Mouse (Mus musculus): ENCODE measurements around the gene Epb41l1. TPM values are rescaled to one million over a fixed set of nuclear protein-coding genes. Genes with fewer than 3 reads are reported as not detected.

The Epb41l1 gene
- polyA plus RNA-seq, 1 experiment from 2014 or later, result 9.4 TPM

DNA sequence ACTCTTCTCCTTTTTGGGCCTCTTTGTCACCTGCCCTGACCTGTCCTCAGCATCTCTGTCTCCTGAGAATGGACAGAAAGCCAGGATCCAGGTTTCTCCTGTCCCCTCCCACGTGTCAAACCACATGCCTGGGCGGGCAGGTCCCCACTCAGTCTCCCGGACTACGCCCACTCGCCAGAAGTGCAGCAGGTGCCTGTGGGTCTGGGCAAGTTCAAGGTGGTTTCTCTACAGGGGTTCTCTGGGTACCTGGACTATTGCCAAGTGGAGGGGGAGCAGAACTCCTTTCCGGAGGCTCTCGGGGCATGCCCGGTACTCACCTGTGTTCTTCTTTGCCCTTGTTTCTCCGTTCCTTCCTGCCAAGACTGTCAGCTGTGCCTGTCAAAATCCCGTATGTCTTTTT, 9.1 kb downstream of the Epb41l1 start:
- Histone ChIP-seq H3K27me3 (no peaks in the 10 kb centered on the region), H3K9ac (no peak overlapping the region), H3K27ac (replicated peaks) (no peak overlapping the region; the same call in 1 of the 2 replicates), H3K4me2 (no peak overlapping the region), H3K4me1 (replicated peaks) (peaks cover 31% of the 10 kb centered on the region), H3K4me3 (no peak overlapping the region), H3K36me3 (no peaks in the 10 kb centered on the region), H3K9me3 (no peaks in the 10 kb centered on the region)
- 75% methylated on average over 10 of the region's 10 CpGs for WGBS
- no peak for ATAC-seq (ENCODE audit: low read depth)

DNA sequence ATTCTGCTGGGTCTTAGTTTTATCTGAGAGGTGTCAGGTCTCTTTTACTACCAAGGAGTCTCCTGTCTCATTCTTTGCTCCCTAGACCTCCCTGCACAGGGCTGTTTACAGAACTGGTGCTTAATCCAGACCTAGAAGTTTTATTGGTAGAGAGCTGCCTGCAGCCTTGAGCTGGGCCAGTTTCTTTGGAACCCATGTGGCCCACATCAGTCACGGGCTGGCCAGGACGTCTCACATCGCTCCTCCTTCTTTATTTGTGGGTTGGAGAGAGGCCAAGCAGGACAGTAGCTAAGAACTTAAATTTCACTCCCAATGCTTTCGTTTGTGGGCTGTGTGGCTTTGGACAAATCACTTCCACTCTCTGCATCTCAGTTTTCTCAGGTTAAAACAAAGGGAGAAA, 9.6 kb downstream of the Epb41l1 start:
- WGBS, result 38% methylated on average over 4 of the region's 4 CpGs
- no peak overlapping the region; the same call in 1 of the 2 replicates for H3K27ac ChIP-seq (replicated peaks)
- H3K9me3 ChIP-seq, result no peaks in the 10 kb centered on the region
- no peaks in the 10 kb centered on the region for H3K36me3 ChIP-seq
- H3K27me3 ChIP-seq, result no peaks in the 10 kb centered on the region
- ATAC-seq (ENCODE audit: low read depth), result no peak
- H3K4me3 ChIP-seq, result no peak overlapping the region
- no peak overlapping the region for H3K9ac ChIP-seq
- no peak overlapping the region for H3K4me2 ChIP-seq
- H3K4me1 ChIP-seq (replicated peaks), result peaks cover 32% of the 10 kb centered on the region

DNA sequence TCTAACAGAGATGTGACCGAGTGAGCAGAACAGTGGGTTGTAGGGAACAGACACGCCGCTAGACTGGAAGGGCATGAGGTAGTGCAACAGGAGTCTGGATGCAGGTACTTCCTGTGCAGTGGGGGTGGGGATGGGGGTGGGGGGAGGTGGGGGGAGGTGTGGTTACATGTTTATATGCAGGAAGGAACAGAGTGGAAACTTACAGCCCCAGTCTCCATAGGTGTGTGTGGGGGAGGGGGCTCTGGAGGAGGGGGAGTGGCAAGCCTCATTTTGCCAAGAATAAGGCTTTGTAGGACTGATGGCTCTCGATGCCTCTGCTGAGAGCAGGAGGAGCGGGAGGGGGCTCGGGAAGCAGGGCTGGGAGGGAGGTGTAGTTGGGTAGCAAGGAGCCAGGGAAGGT, 10.7 kb downstream of the Epb41l1 start:
- no peak overlapping the region for H3K4me2 ChIP-seq
- H3K9me3 ChIP-seq, result no peaks in the 10 kb centered on the region
- no peak overlapping the region for H3K9ac ChIP-seq
- WGBS, result 68% methylated on average over 6 of the region's 6 CpGs
- peaks cover 30% of the 10 kb centered on the region for H3K4me1 ChIP-seq (replicated peaks)
- no peak for ATAC-seq (ENCODE audit: low read depth)
- no peaks in the 10 kb centered on the region for H3K27me3 ChIP-seq
- H3K36me3 ChIP-seq, result no peaks in the 10 kb centered on the region
- no peak overlapping the region for H3K4me3 ChIP-seq
- no peak overlapping the region for H3K27ac ChIP-seq (replicated peaks)

DNA sequence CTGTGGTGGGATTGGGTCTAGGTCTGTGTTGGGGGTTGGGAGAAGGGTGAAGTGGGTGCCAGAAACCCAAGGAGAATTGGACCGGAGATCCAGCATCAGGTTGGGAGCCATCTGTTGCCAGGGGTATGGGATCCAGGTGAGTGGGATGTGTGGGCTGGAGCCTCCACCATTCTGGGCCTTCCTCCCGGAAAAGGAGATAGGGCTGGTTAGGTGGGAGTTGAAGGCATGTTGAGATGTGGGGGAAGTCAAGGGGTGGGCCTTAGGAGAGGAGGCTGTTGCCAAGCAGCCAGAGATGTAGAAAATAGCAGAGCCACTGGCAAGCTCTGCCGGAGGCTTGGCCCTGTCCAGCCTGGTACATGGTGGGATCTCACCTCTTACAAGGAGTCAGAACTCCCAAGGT, 11.4 kb downstream of the Epb41l1 start:
- no peak overlapping the region for H3K4me2 ChIP-seq
- ATAC-seq (ENCODE audit: low read depth), result no peak
- no peaks in the 10 kb centered on the region for H3K27me3 ChIP-seq
- no peak overlapping the region for H3K4me3 ChIP-seq
- H3K9ac ChIP-seq, result no peak overlapping the region
- H3K4me1 ChIP-seq (replicated peaks), result peaks cover 30% of the 10 kb centered on the region
- H3K9me3 ChIP-seq, result no peaks in the 10 kb centered on the region
- no peaks in the 10 kb centered on the region for H3K36me3 ChIP-seq
- 92% methylated on average over 3 of the region's 3 CpGs for WGBS
- no peak overlapping the region for H3K27ac ChIP-seq (replicated peaks)

DNA sequence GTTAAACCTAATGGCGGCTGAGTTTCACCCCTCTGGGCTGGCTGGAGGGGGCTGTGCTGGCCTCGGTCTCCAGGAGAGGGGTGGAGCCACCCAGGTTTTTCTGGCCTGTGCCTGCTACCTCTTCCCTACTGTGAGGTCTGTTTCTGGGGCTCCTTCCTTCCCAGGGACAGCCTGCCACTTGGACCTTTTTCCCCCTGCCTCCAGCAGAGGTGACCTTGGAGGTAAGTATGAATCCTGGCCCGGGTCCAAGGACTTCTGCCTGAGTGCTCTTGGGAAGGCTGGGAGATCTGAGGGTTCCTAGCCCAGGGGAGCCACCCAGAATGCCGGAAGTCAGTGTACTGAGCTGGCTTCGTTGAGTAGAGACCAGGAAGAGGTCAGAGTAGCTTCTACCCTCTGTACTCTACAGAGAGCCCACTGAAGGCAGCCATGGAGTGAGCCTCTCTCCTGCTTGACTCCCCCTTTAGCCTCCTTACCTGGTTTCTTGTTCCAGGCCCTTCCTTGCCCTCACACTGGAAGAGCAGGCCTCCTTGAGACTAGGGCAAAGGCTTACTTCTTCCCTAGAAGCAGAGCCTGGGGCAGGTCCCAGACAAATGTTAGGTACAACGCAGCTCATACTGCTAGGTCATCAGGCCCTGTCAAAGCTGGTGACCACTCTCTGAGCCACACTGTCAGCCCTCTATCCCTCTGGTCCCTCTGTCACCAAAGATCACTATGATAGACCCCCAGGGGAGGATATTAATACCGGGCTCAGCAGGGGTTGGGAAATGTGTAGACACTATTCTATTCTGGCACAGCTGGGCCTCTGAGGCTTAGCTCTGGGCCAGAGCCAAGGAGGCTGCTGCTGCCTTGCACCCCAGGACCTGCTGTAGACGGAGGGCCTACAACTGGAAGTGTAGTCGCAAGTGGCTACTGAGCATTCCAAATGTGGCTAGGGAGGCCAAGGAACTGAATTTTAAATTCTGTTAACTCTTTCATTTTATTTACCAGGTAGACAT, 12.5 kb downstream of the Epb41l1 start:
- no peaks in the 10 kb centered on the region for H3K27me3 ChIP-seq
- no peaks in the 10 kb centered on the region for H3K9me3 ChIP-seq
- no peak for ATAC-seq (ENCODE audit: low read depth)
- H3K4me3 ChIP-seq, result no peak overlapping the region
- H3K4me2 ChIP-seq, result no peak overlapping the region
- WGBS, result 49% methylated on average over 9 of the region's 9 CpGs
- H3K27ac ChIP-seq (replicated peaks), result no peak overlapping the region
- H3K9ac ChIP-seq, result no peak overlapping the region
- H3K4me1 ChIP-seq (replicated peaks), result peaks cover 30% of the 10 kb centered on the region
- H3K36me3 ChIP-seq, result no peaks in the 10 kb centered on the region

DNA sequence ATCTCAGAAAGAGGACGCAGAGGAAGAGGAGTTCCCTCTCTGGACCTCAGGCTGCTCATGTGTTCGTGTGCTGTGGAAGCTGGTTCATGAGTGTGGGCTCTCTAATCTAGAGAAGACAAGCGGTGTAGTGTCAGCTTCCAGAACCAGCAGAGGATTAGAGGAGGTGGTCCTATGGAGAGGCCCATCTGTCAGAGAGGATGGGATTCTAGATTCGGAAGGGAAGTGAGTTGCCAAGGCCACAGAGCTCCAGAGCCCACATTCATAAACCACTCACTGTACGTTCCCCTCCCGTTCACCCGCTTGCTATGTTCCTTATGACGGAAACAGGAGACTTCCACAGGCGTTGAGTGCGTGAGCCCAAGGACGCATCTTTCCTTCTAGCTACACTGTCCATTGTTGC, 16.9 kb downstream of the Epb41l1 start:
- Histone ChIP-seq H3K4me1 (replicated peaks) (peaks cover 28% of the 10 kb centered on the region), H3K36me3 (peaks cover 5% of the 10 kb centered on the region; the same call in 1 of the 2 replicates), H3K9ac (no peak overlapping the region), H3K9me3 (no peaks in the 10 kb centered on the region), H3K4me3 (no peak overlapping the region), H3K27ac (replicated peaks) (no peak overlapping the region), H3K4me2 (no peak overlapping the region), H3K27me3 (no peaks in the 10 kb centered on the region)
- no peak for ATAC-seq (ENCODE audit: low read depth)
- 92% methylated on average over 11 of the region's 11 CpGs for WGBS

DNA sequence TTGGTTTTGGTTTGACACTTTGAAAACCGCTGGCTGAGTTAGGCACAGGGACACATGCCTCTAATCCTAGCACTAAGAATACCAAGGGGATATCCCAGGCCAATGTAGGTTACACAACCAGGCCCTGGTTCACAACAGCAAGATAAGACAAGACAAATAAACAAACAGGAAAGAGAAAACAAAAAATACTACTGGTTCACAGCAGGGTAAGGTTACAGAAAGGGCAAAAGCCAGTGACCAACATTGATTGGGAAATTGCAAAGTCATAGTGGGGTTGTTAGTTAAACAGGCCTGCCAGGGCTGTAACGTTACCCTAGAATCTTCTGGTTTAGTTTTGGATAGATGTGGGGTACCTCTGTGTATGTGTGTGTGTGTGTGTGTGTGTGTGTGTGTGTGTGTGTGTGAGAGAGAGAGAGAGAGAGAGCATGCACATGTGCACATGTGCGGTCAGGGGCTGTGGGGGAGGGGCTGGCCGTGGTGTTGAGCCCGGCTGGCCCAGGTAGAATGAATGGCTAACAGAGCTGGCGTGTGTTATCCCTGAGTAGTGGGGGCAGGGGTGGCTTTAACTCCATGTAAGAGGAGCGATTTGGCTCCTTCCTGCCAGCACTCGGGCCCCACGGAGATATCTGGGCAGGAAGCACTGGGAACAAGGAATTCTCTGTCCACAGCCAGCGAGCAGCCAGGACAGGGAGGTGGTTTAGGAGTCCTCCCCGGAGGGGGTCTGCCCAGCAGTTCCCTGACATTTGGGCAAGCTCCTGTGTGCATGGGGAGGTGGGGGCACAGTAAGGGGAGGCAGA, 19.2 kb downstream of the Epb41l1 start:
- no peaks in the 10 kb centered on the region for H3K9me3 ChIP-seq
- WGBS, result 39% methylated on average over 11 of the region's 11 CpGs
- ATAC-seq (ENCODE audit: low read depth), result no peak
- H3K9ac ChIP-seq, result no peak overlapping the region
- H3K27me3 ChIP-seq, result no peaks in the 10 kb centered on the region
- no peak overlapping the region for H3K4me3 ChIP-seq
- H3K27ac ChIP-seq (replicated peaks), result no peak overlapping the region
- H3K4me2 ChIP-seq, result no peak overlapping the region
- peaks cover 18% of the 10 kb centered on the region for H3K36me3 ChIP-seq
- peaks cover 12% of the 10 kb centered on the region for H3K4me1 ChIP-seq (replicated peaks)

DNA sequence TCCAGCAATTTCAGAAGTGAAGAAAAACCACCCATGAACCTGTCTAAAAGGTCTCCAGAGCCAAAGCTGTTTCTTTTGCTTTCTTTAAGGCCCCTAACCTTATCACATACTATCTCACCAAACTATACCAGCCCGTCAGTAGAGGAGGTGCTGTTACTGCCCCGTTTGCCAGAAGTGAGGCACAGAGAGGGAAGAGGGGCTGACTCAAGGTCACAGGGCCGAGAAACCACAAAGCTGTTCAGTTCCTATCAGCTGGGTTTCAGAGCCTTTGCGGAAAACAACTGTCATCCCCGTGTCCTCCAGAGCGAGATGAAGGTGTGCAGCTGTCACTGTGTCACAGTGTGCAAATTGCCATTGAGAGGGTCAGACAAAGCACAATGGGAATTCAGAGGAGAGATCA, 21.2 kb downstream of the Epb41l1 start:
- no peak for ATAC-seq (ENCODE audit: low read depth)
- 0 out of 2 replicates have a peak, but pooled peaks cover 3% of the 10 kb centered on the region for H3K9me3 ChIP-seq
- H3K27ac ChIP-seq (replicated peaks), result no peak overlapping the region
- H3K4me1 ChIP-seq (replicated peaks), result peaks cover 8% of the 10 kb centered on the region
- H3K4me3 ChIP-seq, result no peak overlapping the region
- H3K9ac ChIP-seq, result no peak overlapping the region
- no peaks in the 10 kb centered on the region for H3K27me3 ChIP-seq
- WGBS, result 61% methylated on average over 6 of the region's 6 CpGs
- H3K36me3 ChIP-seq, result peaks cover 28% of the 10 kb centered on the region
- no peak overlapping the region for H3K4me2 ChIP-seq

DNA sequence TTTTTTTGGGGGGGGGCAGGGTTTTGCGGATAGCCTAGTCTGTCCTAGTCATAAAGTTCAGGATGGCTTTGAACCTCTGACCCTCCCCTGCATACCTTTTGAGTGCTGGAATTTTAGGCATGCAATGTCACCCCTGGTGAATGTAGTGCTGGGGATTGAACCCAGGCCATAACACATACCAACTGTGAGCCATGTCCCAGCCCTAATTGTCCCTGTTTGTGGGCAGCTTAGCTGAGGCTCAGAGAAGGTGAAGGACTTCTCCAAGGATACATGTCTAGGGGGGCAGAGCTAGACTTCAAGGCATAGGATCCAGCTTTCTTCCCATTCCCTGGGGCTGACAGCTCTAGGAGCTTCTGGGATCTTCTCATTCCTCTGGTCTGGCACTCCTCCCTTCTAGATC, 22.6 kb downstream of the Epb41l1 start:
- Histone ChIP-seq H3K4me1 (replicated peaks) (peaks cover 8% of the 10 kb centered on the region), H3K9me3 (0 out of 2 replicates have a peak, but pooled peaks cover 3% of the 10 kb centered on the region), H3K27ac (replicated peaks) (no peak overlapping the region), H3K36me3 (peaks cover 27% of the 10 kb centered on the region), H3K4me2 (no peak overlapping the region), H3K9ac (no peak overlapping the region), H3K27me3 (no peaks in the 10 kb centered on the region), H3K4me3 (no peak overlapping the region)
- 50% methylated on average over 1 of the region's 1 CpGs for WGBS
- ATAC-seq (ENCODE audit: low read depth), result no peak

DNA sequence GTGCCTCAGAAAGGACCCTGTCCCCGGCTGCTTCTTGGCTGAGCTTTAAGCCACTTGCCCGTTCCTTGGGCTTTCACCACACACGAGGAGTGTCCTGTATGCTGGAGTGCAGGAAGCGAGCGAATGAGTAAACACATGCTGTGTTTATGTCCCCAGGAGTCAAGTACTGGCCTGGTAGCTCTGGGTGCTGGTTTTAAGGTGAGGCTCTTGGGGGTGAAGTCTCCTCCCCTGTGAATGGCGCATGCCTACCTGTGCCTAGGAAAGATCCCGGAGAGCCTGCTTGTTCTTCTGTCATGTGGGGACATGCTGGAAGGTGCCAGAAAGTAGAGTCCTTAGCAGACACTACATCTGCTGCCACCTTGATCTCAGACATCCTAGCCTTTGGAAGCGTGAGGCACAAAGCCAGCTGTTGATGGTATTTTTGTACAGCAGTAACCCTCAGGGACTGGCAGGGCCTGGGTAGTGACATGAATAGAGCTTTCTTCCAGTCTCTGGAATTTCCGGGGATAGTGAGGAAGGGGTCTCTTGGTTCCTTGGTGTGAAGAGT, 25.9 kb downstream of the Epb41l1 start:
- Histone ChIP-seq H3K4me1 (replicated peaks) (no peaks in the 10 kb centered on the region; the same call in 1 of the 2 replicates), H3K36me3 (peaks cover 22% of the 10 kb centered on the region), H3K4me2 (no peak overlapping the region), H3K27ac (replicated peaks) (no peak overlapping the region), H3K9ac (no peak overlapping the region), H3K9me3 (0 out of 2 replicates have a peak, but pooled peaks cover 3% of the 10 kb centered on the region), H3K27me3 (no peaks in the 10 kb centered on the region), H3K4me3 (no peak overlapping the region)
- ATAC-seq (ENCODE audit: low read depth), result no peak
- WGBS, result 86% methylated on average over 9 of the region's 9 CpGs

DNA sequence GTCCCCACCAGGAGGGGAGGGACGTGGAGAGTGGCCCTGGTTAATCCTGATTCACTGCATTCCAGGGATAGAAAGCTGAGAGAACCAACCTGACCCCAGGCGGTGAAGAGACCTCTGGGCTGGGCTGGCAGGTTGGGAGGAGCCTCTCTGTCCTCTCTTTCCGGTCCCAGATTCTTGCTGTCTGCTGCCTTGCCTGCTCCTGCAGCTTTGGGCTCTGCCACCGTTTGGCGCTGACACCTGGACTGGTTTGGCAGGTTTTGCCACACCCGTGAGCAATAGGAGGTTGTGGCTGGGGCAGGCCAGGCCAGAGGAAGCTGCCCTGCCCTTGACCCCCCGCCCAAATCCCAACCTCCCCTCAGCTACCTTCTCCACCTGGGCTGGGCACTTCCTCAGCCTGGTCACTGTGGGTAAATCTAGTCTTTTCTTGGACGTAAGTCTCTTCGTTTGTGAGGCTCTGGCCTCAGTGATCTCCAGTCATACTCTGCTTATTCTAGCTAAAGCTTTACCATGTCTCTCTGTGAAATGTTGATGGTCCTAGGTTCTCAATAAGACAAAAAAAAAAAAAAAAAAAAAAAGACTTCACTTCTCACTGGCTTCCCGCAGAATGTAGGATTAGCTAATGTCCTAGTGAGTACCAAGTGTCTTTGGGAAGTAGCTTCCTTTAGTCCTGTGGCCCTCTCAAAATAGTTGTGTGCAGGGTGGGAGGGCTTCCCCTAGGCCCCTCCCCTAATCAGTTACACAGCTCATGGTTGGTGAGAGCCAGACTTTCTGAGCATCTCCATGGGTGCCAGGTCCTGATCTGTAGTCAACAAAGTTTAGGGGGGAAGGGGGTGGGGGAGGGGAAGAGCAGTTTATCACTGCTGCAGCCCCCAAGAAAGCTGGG, 26.9 kb downstream of the Epb41l1 start:
- H3K27ac ChIP-seq (replicated peaks), result no peak overlapping the region
- peaks cover 22% of the 10 kb centered on the region for H3K36me3 ChIP-seq
- 23% methylated on average over 10 of the region's 10 CpGs for WGBS
- H3K9ac ChIP-seq, result no peak overlapping the region
- H3K27me3 ChIP-seq, result no peaks in the 10 kb centered on the region
- H3K9me3 ChIP-seq, result 0 out of 2 replicates have a peak, but pooled peaks cover 3% of the 10 kb centered on the region
- H3K4me2 ChIP-seq, result no peak overlapping the region
- ATAC-seq (ENCODE audit: low read depth), result no peak
- H3K4me3 ChIP-seq, result no peak overlapping the region
- no peaks in the 10 kb centered on the region for H3K4me1 ChIP-seq (replicated peaks)

Data from neural tube, embryonic 13.5 days (tissue).